In the genomic region with DNA sequence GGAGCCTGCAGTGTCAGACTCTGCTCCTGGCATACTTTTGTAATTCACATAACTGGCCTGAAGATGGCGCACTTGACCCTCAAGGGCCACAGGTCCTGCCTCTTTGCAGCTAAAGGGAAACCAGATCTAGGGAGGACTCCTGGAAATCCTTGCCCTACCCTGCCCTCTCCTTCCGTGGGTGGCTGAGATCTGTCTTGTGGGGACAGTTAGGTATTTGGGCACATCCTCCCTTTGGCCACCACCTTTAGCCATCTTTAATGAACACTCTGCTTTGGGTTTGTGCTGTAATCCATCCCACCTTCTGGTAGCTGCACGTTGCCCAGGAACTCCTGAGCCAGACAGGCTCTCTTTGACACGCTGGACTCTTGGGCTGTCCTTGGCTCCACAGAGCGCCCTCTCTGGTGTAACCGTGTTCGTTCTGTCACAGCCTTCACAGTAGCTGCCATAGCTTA, we compare ENCODE assay signal across 8 mouse cellular contexts. TPM values are rescaled to one million over a fixed set of nuclear protein-coding genes. Genes with fewer than 3 reads are reported as not detected.
DNase-seq lines count a peak whose midpoint lies in the region; ATAC-seq and TF ChIP-seq lines count a peak whose summit lies in the region.

No protein-coding gene starts in this region.

- 3% methylated on average over 7 of the region's 7 CpGs for WGBS in forebrain, embryonic 13.5 days
- 1% methylated on average over 7 of the region's 7 CpGs for WGBS in forebrain, embryonic 12.5 days
- 3% methylated on average over 7 of the region's 7 CpGs for WGBS in heart, embryonic 11.5 days (ENCODE audit: insufficient replicate concordance)
- 2% methylated on average over 7 of the region's 7 CpGs for WGBS in lung, postnatal 0 days
- 2% methylated on average over 7 of the region's 7 CpGs for WGBS in small intestine, adult 2 months

- DNase-seq in NIH3T3 (ENCODE audit: low read depth): peak; percentile 94
- DNase-seq in cerebellum, postnatal 25 days: peak; percentile 77 to 81
- DNase-seq in kidney, postnatal 14 days: peak; percentile 74
- DNase-seq in lung, postnatal 0 days (ENCODE audit: low spot score): peak; percentile 89

- H3K36me3 ChIP-seq in forebrain, embryonic 13.5 days (ENCODE audit: poor library complexity, severe bottlenecking): no peaks in the 10 kb centered on the region
- H3K36me3 ChIP-seq in forebrain, embryonic 12.5 days (replicated peaks): no peaks in the 10 kb centered on the region
- no peaks in the 10 kb centered on the region for H3K36me3 ChIP-seq in heart, embryonic 11.5 days (ENCODE audit: control insufficient read depth, insufficient read depth, low read length)
- no peaks in the 10 kb centered on the region for H3K36me3 ChIP-seq in lung, postnatal 0 days (ENCODE audit: insufficient read depth, low read length)
- no peaks in the 10 kb centered on the region for H3K36me3 ChIP-seq in small intestine, adult 2 months (ENCODE audit: control insufficient read depth, insufficient read depth, low read length)

- TF ChIP-seq POLR2A in small intestine, adult 2 months (IDR thresholded peaks at IDR 0.05; ENCODE audit: low read depth, low read length): no peak

- ATAC-seq in forebrain, embryonic 13.5 days: no peak
- no peak for ATAC-seq in forebrain, embryonic 12.5 days (ENCODE audit: low FRiP score)
- no peak for ATAC-seq in heart, embryonic 11.5 days (replicated peaks; ENCODE audit: insufficient number of reproducible peaks, low FRiP score, low TSS enrichment)
- ATAC-seq in lung, postnatal 0 days: peak; percentile 37

- peaks cover 25% of the 10 kb centered on the region for H3K4me1 ChIP-seq in forebrain, embryonic 13.5 days
- H3K4me1 ChIP-seq in forebrain, embryonic 12.5 days: peaks cover 26% of the 10 kb centered on the region
- no peaks in the 10 kb centered on the region for H3K4me1 ChIP-seq in heart, embryonic 11.5 days (ENCODE audit: control insufficient read depth, insufficient read depth, low read length)
- H3K4me1 ChIP-seq in lung, postnatal 0 days (ENCODE audit: insufficient read depth, low read depth, low read length): peaks cover 4% of the 10 kb centered on the region; the same call in 1 of the 2 replicates
- peaks cover 11% of the 10 kb centered on the region; the same call in 1 of the 2 replicates for H3K4me1 ChIP-seq in small intestine, adult 2 months (ENCODE audit: control insufficient read depth, insufficient read depth, insufficient read length, low read length)

- H3K4me2 ChIP-seq in forebrain, embryonic 13.5 days: no peak overlapping the region
- no peak overlapping the region for H3K4me2 ChIP-seq in forebrain, embryonic 12.5 days
- peak overlapping the region; percentile 25; the same call in 1 of the 2 replicates for H3K4me2 ChIP-seq in heart, embryonic 11.5 days
- no peak overlapping the region for H3K4me2 ChIP-seq in lung, postnatal 0 days (replicated peaks; ENCODE audit: low read depth, low read length)

- H3K27me3 ChIP-seq in forebrain, embryonic 13.5 days: no peaks in the 10 kb centered on the region
- H3K27me3 ChIP-seq in forebrain, embryonic 12.5 days: no peaks in the 10 kb centered on the region
- H3K27me3 ChIP-seq in heart, embryonic 11.5 days (ENCODE audit: control insufficient read depth, insufficient read depth, low read length): peaks cover 14% of the 10 kb centered on the region
- H3K27me3 ChIP-seq in lung, postnatal 0 days (replicated peaks; ENCODE audit: insufficient read depth, low read length): peaks cover 18% of the 10 kb centered on the region
- H3K27me3 ChIP-seq in small intestine, adult 2 months (ENCODE audit: control insufficient read depth, insufficient read depth, low read length): peaks cover 8% of the 10 kb centered on the region

- no peaks in the 10 kb centered on the region for H3K9me3 ChIP-seq in forebrain, embryonic 13.5 days (replicated peaks)
- no peaks in the 10 kb centered on the region for H3K9me3 ChIP-seq in forebrain, embryonic 12.5 days
- H3K9me3 ChIP-seq in heart, embryonic 11.5 days (replicated peaks; ENCODE audit: control insufficient read depth, low read length): no peaks in the 10 kb centered on the region
- H3K9me3 ChIP-seq in lung, postnatal 0 days (ENCODE audit: low read length): no peaks in the 10 kb centered on the region

- no peak overlapping the region for H3K4me3 ChIP-seq in forebrain, embryonic 13.5 days
- H3K4me3 ChIP-seq in forebrain, embryonic 12.5 days (replicated peaks): no peak overlapping the region
- H3K4me3 ChIP-seq in heart, embryonic 11.5 days (ENCODE audit: low read depth, low read length): no peak overlapping the region
- no peak overlapping the region for H3K4me3 ChIP-seq in lung, postnatal 0 days (ENCODE audit: low read depth, low read length)
- 0 out of 2 replicates have a peak overlapping the region, but pooled peaks have one; percentile 0 for H3K4me3 ChIP-seq in small intestine, adult 2 months (ENCODE audit: low read depth, low read length)

- no peak overlapping the region for H3K27ac ChIP-seq in forebrain, embryonic 13.5 days
- no peak overlapping the region for H3K27ac ChIP-seq in forebrain, embryonic 12.5 days
- H3K27ac ChIP-seq in heart, embryonic 11.5 days (ENCODE audit: low read depth, low read length): no peak overlapping the region
- H3K27ac ChIP-seq in lung, postnatal 0 days (ENCODE audit: low read length): no peak overlapping the region
- H3K27ac ChIP-seq in small intestine, adult 2 months (ENCODE audit: insufficient read depth, low read depth, low read length): no peak overlapping the region

- 0 out of 2 replicates have a peak overlapping the region, but pooled peaks have one; percentile 18 for H3K9ac ChIP-seq in forebrain, embryonic 13.5 days
- H3K9ac ChIP-seq in forebrain, embryonic 12.5 days: no peak overlapping the region
- no peak overlapping the region for H3K9ac ChIP-seq in heart, embryonic 11.5 days (ENCODE audit: low read depth, low read length)
- H3K9ac ChIP-seq in lung, postnatal 0 days (replicated peaks; ENCODE audit: low read depth): no peak overlapping the region

- peak; percentile 89 for TF ChIP-seq CTCF in lung, postnatal 0 days (IDR thresholded peaks at IDR 0.05)
- TF ChIP-seq CTCF in small intestine, adult 2 months (IDR thresholded peaks at IDR 0.05; ENCODE audit: extremely low read depth, insufficient read length, insufficient replicate concordance, low read depth, low read length): peak; percentile 85; the same call in 1 of the 2 replicates

- no peak for TF ChIP-seq EP300 in lung, postnatal 0 days (IDR thresholded peaks at IDR 0.05)

RNA-seq across cellular contexts. Expression of gene Slc4a8, which starts 4.0 kb away (rescaled TPM):
- polyA plus RNA-seq in forebrain, embryonic 13.5 days (2015; fragmentation: Nextera tagmentation; extraction: Ambion mirVana): 17.1 and 19.5 TPM in 2 replicates
- 18.6 and 19.5 TPM in 2 replicates for polyA plus RNA-seq in forebrain, embryonic 12.5 days (2016; fragmentation: Nextera tagmentation; extraction: Ambion mirVana)
- 1.9 and 2.0 TPM in 2 replicates for polyA plus RNA-seq in heart, embryonic 11.5 days (2014; fragmentation: Nextera tagmentation; extraction: Ambion mirVana)
- 3.9 and 5.5 TPM in 2 replicates for polyA plus RNA-seq in lung, postnatal 0 days (2015; fragmentation: Nextera tagmentation; extraction: Ambion mirVana)
- 0.51 and 0.98 TPM in 2 replicates for polyA plus RNA-seq in small intestine, adult 2 months (2012; rRNA removed)

RNA-seq across cellular contexts. Expression of gene Galnt6, which starts 28.4 kb away (rescaled TPM):
- polyA plus RNA-seq in forebrain, embryonic 13.5 days (2015; fragmentation: Nextera tagmentation; extraction: Ambion mirVana): 0.06 and 0.10 TPM in 2 replicates
- polyA plus RNA-seq in forebrain, embryonic 12.5 days (2016; fragmentation: Nextera tagmentation; extraction: Ambion mirVana): 0.05 TPM in 1 of 2 replicates, not detected in the other
- 0.11 and 0.17 TPM in 2 replicates for polyA plus RNA-seq in heart, embryonic 11.5 days (2014; fragmentation: Nextera tagmentation; extraction: Ambion mirVana)
- 1.2 TPM in 2 replicates for polyA plus RNA-seq in lung, postnatal 0 days (2015; fragmentation: Nextera tagmentation; extraction: Ambion mirVana)
- 35.2 and 73.0 TPM in 2 replicates for polyA plus RNA-seq in small intestine, adult 2 months (2012; rRNA removed)

Comparison
In these comparisons a context has a peak if more than half of its experiments do, and no peak if none do; other contexts are left out.
1. RNA of gene Galnt6, which starts 28.4 kb away (polyA plus RNA-seq): 35.2 to 73.0 TPM in small intestine, adult 2 months; 1.2 TPM in lung, postnatal 0 days, 0.11 to 0.17 TPM in heart, embryonic 11.5 days, 0.06 to 0.10 TPM in forebrain, embryonic 13.5 days and 0.05 TPM in forebrain, embryonic 12.5 days; every median in the first group is over 10 times any median in the second.
2. Peak in every context shown above with its lines, with median percentiles within 50 percentile points of each other: DNase-seq.